Mouse (Mus musculus): ENCODE measurements around the gene Tfb2m.
A peak's percentile ranks its signal among the peaks of the same experiment; 100 is the strongest.

Gene Tfb2m

GRCm38 (mm10) chr1:179506530-179507315 is 39.3 kb downstream of the Tfb2m start:
- peak; percentile 20 for DNase-seq (ENCODE audit: low read depth, low spot score)

- peak; percentile 24 for DNase-seq (ENCODE audit: low read depth, low spot score)
These were observed 43.5 kb downstream of the Tfb2m start for GRCm38 (mm10) chr1:179502565-179502964.

DNA sequence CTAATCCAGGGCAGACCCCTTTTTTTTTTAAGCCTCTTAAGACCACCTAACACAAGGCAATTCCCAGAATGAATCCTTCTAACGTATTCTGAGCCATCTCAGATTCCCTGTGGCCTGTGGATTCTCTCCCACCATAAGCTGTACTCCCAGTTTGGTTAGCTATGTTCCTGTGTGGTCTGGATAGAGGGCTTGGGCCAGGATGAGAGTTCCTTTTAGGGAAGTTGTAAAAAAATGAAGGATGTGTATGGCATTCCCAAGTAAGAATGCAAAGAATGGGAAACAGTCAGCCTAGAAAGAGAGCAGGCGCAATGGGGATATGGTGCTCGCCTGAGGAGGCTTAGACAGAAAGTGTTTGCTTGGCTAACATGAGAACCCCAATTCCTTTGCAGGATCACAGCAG is 46.8 kb downstream of the Tfb2m start:
- DNase-seq (ENCODE audit: low read depth, low spot score) = no peak

DNA sequence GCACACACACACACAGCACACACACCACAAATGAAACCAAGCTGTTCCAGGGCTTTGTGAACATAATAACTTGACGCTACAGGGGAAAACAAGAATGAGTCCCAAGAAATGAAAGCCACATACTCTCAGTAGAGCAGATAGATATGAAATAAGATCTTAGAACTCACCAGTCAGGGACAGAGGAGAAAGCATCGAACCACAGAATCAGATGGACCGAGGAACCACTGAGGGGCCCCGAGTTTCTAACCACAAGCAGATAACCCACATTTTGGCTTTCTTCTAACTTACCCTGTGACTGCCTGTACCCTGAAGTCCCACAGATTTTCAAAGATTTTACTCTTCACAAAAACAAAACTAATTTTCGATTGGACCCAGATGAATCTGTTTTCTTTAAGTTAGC is 53.2 kb downstream of the Tfb2m start:
- DNase-seq (ENCODE audit: low read depth, low spot score) = no peak

- no peak for DNase-seq (ENCODE audit: low read depth, low spot score)
These were observed 57.5 kb downstream of the Tfb2m start for GRCm38 (mm10) chr1:179488520-179488919.

GRCm38 (mm10) chr1:179487990-179488389 is 58.1 kb downstream of the Tfb2m start:
- DNase-seq (ENCODE audit: low read depth, low spot score) = no peak

GRCm38 (mm10) chr1:179487238-179487637 is 58.8 kb downstream of the Tfb2m start:
- DNase-seq (ENCODE audit: low read depth, low spot score) = no peak

GRCm38 (mm10) chr1:179485784-179486540 is 60.1 kb downstream of the Tfb2m start:
- no peak for DNase-seq (ENCODE audit: low read depth, low spot score)

GRCm38 (mm10) chr1:179480862-179481261 is 65.2 kb downstream of the Tfb2m start:
- DNase-seq (ENCODE audit: low read depth, low spot score) = no peak

Measured in embryo, embryonic 11.5 days (tissue).